Mouse (Mus musculus): Measurements from ENCODE around the gene Arhgef28.

DNA sequence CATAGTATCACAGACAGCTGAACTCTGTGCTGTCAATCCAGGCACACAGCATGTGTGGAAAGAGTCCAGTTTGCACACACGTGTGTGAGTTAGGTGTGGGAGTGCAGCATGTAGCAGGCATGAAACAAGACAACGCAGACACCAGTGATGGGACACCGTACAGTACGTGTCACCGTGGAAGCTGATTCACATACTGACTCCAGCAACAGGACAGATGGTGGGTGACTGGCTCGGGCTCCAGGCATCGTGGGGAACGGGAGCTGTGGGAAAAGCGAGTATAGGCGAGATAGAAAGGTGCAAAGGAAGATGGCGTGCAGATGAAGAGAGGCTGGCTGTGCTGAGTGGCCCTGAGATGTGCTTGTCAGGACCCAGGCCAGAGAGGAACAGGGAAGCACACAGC is 23.9 kb downstream of the Arhgef28 start:
- TF ChIP-seq CTCF (IDR thresholded peaks at IDR 0.05 in 2 of 3, conservative IDR thresholded peaks at IDR 0.05 in 1 of 3; ENCODE audit: control insufficient read depth in 1 of 3, insufficient read depth in 1 of 3, low read depth in 2 of 3, low read length in 3 of 3, poor library complexity in 1 of 3, severe bottlenecking in 1 of 3): no peak
- no peak for TF ChIP-seq USF1 (IDR thresholded peaks at IDR 0.05; ENCODE audit: low read depth, low read length)
- TF ChIP-seq ZC3H11A (IDR thresholded peaks at IDR 0.05; ENCODE audit: low read depth, low read length): no peak
- TF ChIP-seq EP300 (IDR thresholded peaks at IDR 0.05; ENCODE audit: low read depth in 1 of 2, low read length in 2 of 2): no peak
- no peak for TF ChIP-seq POLR2AphosphoS5 (IDR thresholded peaks at IDR 0.05; ENCODE audit: borderline replicate concordance, low read depth, low read length)
- no peak for TF ChIP-seq POLR2A (IDR thresholded peaks at IDR 0.05; ENCODE audit: control insufficient read depth in 1 of 2, insufficient read depth in 1 of 2, low read depth in 1 of 2, low read length in 2 of 2, poor library complexity in 1 of 2)
